Mouse (Mus musculus) kidney, adult 2 months (tissue): ENCODE results near the gene Vgll4. TPM values are rescaled to one million over a fixed set of nuclear protein-coding genes. Genes with fewer than 3 reads are reported as not detected.

Experiments
- DNase-seq: peaks from one replicate; pipeline ENCODE4 v3.0.0; 2021
- H3K27ac ChIP-seq: fragments of 200-500 bp; 2 replicates; pipeline ENCODE4 v1.5.1; 2012; ENCODE audit warnings: low read depth, low read length, control low read depth, inconsistent platforms; ENCODE audit not compliant: insufficient read depth
- H3K27me3 ChIP-seq: fragments of 200-500 bp; replicated peaks from 2 replicates; pipeline ENCODE4 v1.6.1; 2012; ENCODE audit warnings: mild to moderate bottlenecking, moderate library complexity, low read length, inconsistent platforms; ENCODE audit not compliant: control insufficient read depth, insufficient read depth
- H3K36me3 ChIP-seq: fragments of 200-500 bp; 2 replicates; pipeline ENCODE4 v1.6.1; 2012; ENCODE audit warnings: mild to moderate bottlenecking, moderate library complexity, low read length, inconsistent platforms; ENCODE audit not compliant: control insufficient read depth, insufficient read depth
- H3K4me1 ChIP-seq: fragments of 200-500 bp; 2 replicates; pipeline ENCODE4 v1.6.1; 2011; ENCODE audit warnings: low read length; ENCODE audit not compliant: control insufficient read depth, insufficient read depth
- H3K4me3 ChIP-seq: fragments of 200-500 bp; 2 replicates; pipeline ENCODE4 v1.5.1; 2011; ENCODE audit warnings: mild to moderate bottlenecking, low read depth, low read length, control low read depth; ENCODE audit not compliant: insufficient read depth
- CTCF ChIP-seq: fragments of 200-500 bp; conservative IDR thresholded peaks from 2 replicates; pipeline ENCODE4 v1.5.1; 2011; ENCODE audit warnings: low read depth, mild to moderate bottlenecking, control low read depth, low read length, moderate library complexity, mixed read lengths; ENCODE audit not compliant: insufficient read depth, insufficient read length
- POLR2A ChIP-seq: fragments of 200-500 bp; IDR thresholded peaks from one replicate; pipeline ENCODE4 v1.6.1; 2011; ENCODE audit warnings: low read depth, low read length, control low read depth
- WGBS: fragments of 180-500 bp; shearing (Covaris S2); methylation state at CpG from one replicate; pipeline ENCODE4 v1.1.7; 2018; 5-methylcytosine and 5-hydroxymethylcytosine counted together
- polyA plus RNA-seq: library from polyadenylated mRNA; depleted of rRNA; stranded (reverse); fragments of >200 nt; gene quantifications from 2 replicates; pipeline ENCODE4 v1.2.3, GENCODE M21; 2012

The Vgll4 gene
- polyA plus RNA-seq, 1 experiment: 60.5 TPM

DNA sequence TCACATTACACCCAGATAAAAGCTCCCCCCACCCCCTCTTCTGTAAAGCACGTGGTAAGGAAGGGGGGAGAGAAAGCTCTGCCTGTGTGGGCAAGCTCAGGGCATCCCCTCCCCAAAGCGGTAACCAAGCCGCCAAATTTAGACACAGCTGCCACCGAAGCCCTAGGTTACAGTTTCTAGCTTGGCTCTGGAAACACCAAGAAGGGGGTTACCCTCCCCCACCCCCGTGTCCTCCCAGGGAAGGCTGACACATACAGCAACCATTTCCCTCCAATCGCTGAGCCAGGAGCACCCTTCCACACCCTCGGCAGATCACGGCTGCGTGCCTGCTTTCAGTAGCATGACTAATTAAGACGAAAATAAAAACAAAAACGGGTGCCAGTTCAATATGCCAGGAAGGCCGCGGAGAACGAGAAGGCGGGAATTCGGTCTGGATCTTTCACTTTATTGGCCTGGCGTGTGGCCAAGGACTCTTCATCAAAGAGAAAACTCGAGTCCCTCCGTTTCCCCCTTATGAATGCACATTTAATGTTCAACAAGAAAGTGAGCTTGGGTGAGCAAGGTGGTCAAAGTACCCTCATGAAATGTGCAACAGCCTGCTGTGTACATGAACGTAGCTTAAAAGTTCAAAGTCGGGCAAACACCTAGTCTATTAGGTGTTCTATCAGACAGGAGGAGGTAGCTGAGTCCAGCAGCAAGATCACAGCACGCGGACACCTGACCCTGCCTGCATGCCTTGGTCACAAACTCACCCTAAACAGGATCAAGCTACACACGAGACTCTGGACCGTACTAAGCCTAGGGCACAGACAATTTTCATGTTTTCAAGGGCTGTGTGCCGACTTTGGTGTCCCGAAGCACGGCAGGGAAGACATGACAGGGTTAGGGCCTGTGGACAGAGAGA lies 38.3 kb downstream of the Vgll4 start:
- H3K4me1 ChIP-seq: peaks cover 35% of the 10 kb centered on the region
- peak overlapping the region; percentile 19 for H3K27ac ChIP-seq
- no peaks in the 10 kb centered on the region for H3K36me3 ChIP-seq
- DNase-seq: peak; percentile 73
- H3K27me3 ChIP-seq: no peaks in the 10 kb centered on the region
- no peak overlapping the region for H3K4me3 ChIP-seq
- 15% methylated on average over 28 of the region's 28 CpGs for WGBS
- TF ChIP-seq POLR2A: no peak
- no peak for TF ChIP-seq CTCF

GRCm38 (mm10) chr6:114930646-114931045 lies 39.1 kb downstream of the Vgll4 start:
- WGBS: 74% methylated on average over 8 of the region's 8 CpGs
- DNase-seq: no peak
- no peaks in the 10 kb centered on the region for H3K36me3 ChIP-seq
- H3K27me3 ChIP-seq: no peaks in the 10 kb centered on the region
- H3K4me3 ChIP-seq: no peak overlapping the region
- TF ChIP-seq POLR2A (no peak), CTCF (no peak)
- H3K27ac ChIP-seq: no peak overlapping the region
- peaks cover 35% of the 10 kb centered on the region for H3K4me1 ChIP-seq

- WGBS: 18% methylated on average over 11 of the region's 11 CpGs
- Histone ChIP-seq H3K36me3 (no peaks in the 10 kb centered on the region), H3K4me1 (peaks cover 35% of the 10 kb centered on the region), H3K27me3 (no peaks in the 10 kb centered on the region), H3K4me3 (peak overlapping the region; percentile 18; the same call in 1 of the 2 replicates), H3K27ac (no peak overlapping the region; the same call in 1 of the 2 replicates)
- no peak for TF ChIP-seq CTCF
- TF ChIP-seq POLR2A: no peak
- DNase-seq: peak; percentile 82
Observed at GRCm38 (mm10) chr6:114930038-114930591, 39.7 kb downstream of the Vgll4 start.

GRCm38 (mm10) chr6:114929346-114929745 lies 40.4 kb downstream of the Vgll4 start:
- Histone ChIP-seq H3K36me3 (no peaks in the 10 kb centered on the region), H3K4me3 (no peak overlapping the region), H3K4me1 (peaks cover 35% of the 10 kb centered on the region), H3K27me3 (no peaks in the 10 kb centered on the region), H3K27ac (no peak overlapping the region)
- peak; percentile 68 for TF ChIP-seq CTCF
- no peak for TF ChIP-seq POLR2A
- DNase-seq: peak; percentile 65

- no peaks in the 10 kb centered on the region for H3K36me3 ChIP-seq
- peaks cover 30% of the 10 kb centered on the region for H3K4me1 ChIP-seq
- H3K4me3 ChIP-seq: no peak overlapping the region
- no peak overlapping the region for H3K27ac ChIP-seq
- H3K27me3 ChIP-seq: no peaks in the 10 kb centered on the region
- TF ChIP-seq POLR2A: no peak
- peak; percentile 92 for TF ChIP-seq CTCF
- 6% methylated on average over 4 of the region's 4 CpGs for whole genome bisulfite sequencing
- peak; percentile 80 for DNase-seq
Observed at GRCm38 (mm10) chr6:114928462-114928861, 41.3 kb downstream of the Vgll4 start.

- H3K27ac ChIP-seq: no peak overlapping the region
- DNase-seq: no peak
- 92% methylated on average over 5 of the region's 5 CpGs for WGBS
- H3K4me3 ChIP-seq: no peak overlapping the region
- H3K4me1 ChIP-seq: peaks cover 29% of the 10 kb centered on the region
- no peaks in the 10 kb centered on the region for H3K27me3 ChIP-seq
- TF ChIP-seq CTCF (peak; percentile 51), POLR2A (no peak)
- H3K36me3 ChIP-seq: no peaks in the 10 kb centered on the region
Observed at GRCm38 (mm10) chr6:114927400-114927799, 42.4 kb downstream of the Vgll4 start.

- Histone ChIP-seq H3K4me3 (no peak overlapping the region), H3K27me3 (no peaks in the 10 kb centered on the region), H3K36me3 (no peaks in the 10 kb centered on the region), H3K4me1 (peaks cover 21% of the 10 kb centered on the region), H3K27ac (no peak overlapping the region)
- DNase-seq: peak; percentile 70
- WGBS: 23% methylated on average over 6 of the region's 6 CpGs
- TF ChIP-seq POLR2A (no peak), CTCF (peak; percentile 50)
Observed at GRCm38 (mm10) chr6:114926369-114927157, 43.2 kb downstream of the Vgll4 start.
